Mouse (Mus musculus) brain, embryonic 14.5 days (tissue): Measurements from ENCODE around the gene Ssu72.

ENCODE experiments used
- CTCF ChIP-seq: fragments of 200-500 bp; IDR thresholded peaks from 2 replicates; pipeline ENCODE4 v1.5.1; 2012; ENCODE audit warnings: inconsistent platforms, mild to moderate bottlenecking, moderate library complexity, borderline replicate concordance; ENCODE audit not compliant: insufficient read depth, insufficient read length; ENCODE audit errors: extremely low read depth
- POLR2A ChIP-seq: fragments of 200-500 bp; IDR thresholded peaks from 2 replicates; pipeline ENCODE4 v1.6.1; 2012; ENCODE audit warnings: mild to moderate bottlenecking, inconsistent platforms, borderline replicate concordance; ENCODE audit not compliant: poor library complexity, insufficient read depth, insufficient read length, severe bottlenecking; ENCODE audit errors: extremely low read depth

GRCm38 (mm10) chr4:155736421-155736820, 31.8 kb downstream of the Ssu72 start:
- TF ChIP-seq CTCF = no peak
- TF ChIP-seq POLR2A = no peak
